Mouse (Mus musculus) liver, adult 2 months (tissue): ENCODE measurements around the gene Mecom.

Experiments
- CTCF ChIP-seq: fragments of 200-500 bp; IDR thresholded peaks from 2 replicates; pipeline ENCODE4 v1.5.1; 2011; ENCODE audit warnings: low read depth, low read length, control low read depth
- POLR2A ChIP-seq: fragments of 200-500 bp; IDR thresholded peaks from 2 replicates; pipeline ENCODE4 v1.6.1; 2011; ENCODE audit warnings: low read length, control low read depth; ENCODE audit not compliant: insufficient read depth; ENCODE audit errors: extremely low read depth

DNA sequence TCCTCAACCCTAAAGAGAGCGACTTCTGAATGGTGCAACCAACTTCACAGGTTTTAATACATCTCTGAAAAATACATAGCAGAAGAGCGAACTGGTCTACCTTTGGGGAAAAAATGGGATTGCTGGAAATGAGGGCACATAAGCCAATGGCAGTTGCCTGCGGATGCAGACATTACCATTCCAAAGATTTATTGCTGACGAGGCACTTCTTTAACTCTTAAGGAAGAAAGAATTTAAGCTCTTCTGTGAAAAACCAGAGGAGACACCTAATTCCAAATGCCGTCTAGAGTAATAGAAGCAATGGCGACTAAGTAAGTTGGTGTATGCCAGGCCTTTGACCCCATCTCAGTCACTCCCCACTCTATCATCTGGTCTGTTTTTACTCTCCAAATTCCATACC, 240.2 kb downstream of the Mecom start:
- no peak for TF ChIP-seq CTCF
- TF ChIP-seq POLR2A: no peak
